In genomic region chr1:24550560-24551280, GRCm38 (mm10) we compare ENCODE assay signal across 17 mouse cellular contexts. TPM values are rescaled to one million over a fixed set of nuclear protein-coding genes. Genes with fewer than 3 reads are reported as not detected.
DNase-seq lines count a peak whose midpoint lies in the region; ATAC-seq and TF ChIP-seq lines count a peak whose summit lies in the region.
"Had no signal": no experiment of that assay in that cellular context is flagged by ENCODE, and none has a peak within 500 bp of the region (broad histone marks: within the 10 kb centered on the region; RNA-seq: fewer than 3 reads in every experiment).

No protein-coding gene starts in this region.

- TF ChIP-seq EP300 in stomach, postnatal 0 days (optimal IDR thresholded peaks at IDR 0.05) = no peak

- H3K4me2 ChIP-seq in lung, embryonic 15.5 days = 0 out of 2 replicates have a peak overlapping the region, but pooled peaks have one; percentile 27
- H3K4me2 ChIP-seq in embryonic facial prominence, embryonic 13.5 days = peak overlapping the region; percentile 30; the same call in 1 of the 2 replicates
- no peak overlapping the region for H3K4me2 ChIP-seq in stomach, postnatal 0 days (replicated peaks; ENCODE audit: low read depth)
- H3K4me2 ChIP-seq: liver, embryonic 13.5 days; midbrain, embryonic 13.5 days had no signal

- TF ChIP-seq CTCF in stomach, postnatal 0 days (IDR thresholded peaks at IDR 0.05; ENCODE audit: low read depth) = no peak
- no peak for TF ChIP-seq CTCF in thymus, adult 2 months (IDR thresholded peaks at IDR 0.05; ENCODE audit: borderline replicate concordance, control insufficient read depth, extremely low read depth, insufficient read depth, low read length, poor library complexity)

- WGBS in lung, embryonic 15.5 days = 70% methylated on average over 18 of the region's 18 CpGs
- WGBS in embryonic facial prominence, embryonic 13.5 days = 83% methylated on average over 18 of the region's 18 CpGs
- WGBS in stomach, postnatal 0 days = 70% methylated on average over 18 of the region's 18 CpGs
- 90% methylated on average over 18 of the region's 18 CpGs for WGBS in thymus, adult 2 months

- no peak overlapping the region for H3K4me3 ChIP-seq in lung, embryonic 15.5 days
- no peak overlapping the region for H3K4me3 ChIP-seq in embryonic facial prominence, embryonic 13.5 days
- no peak overlapping the region for H3K4me3 ChIP-seq in stomach, postnatal 0 days (ENCODE audit: low read depth, low read length)
- H3K4me3 ChIP-seq in thymus, adult 2 months (ENCODE audit: control insufficient read depth, insufficient read depth, low read length) = no peak overlapping the region
- H3K4me3 ChIP-seq: erythroblast, embryonic 14.5 days; liver, embryonic 13.5 days; midbrain, embryonic 13.5 days had no signal

- ATAC-seq in lung, embryonic 15.5 days (ENCODE audit: borderline replicate concordance, extremely low read depth, low FRiP score, low TSS enrichment) = no peak
- ATAC-seq in embryonic facial prominence, embryonic 13.5 days (ENCODE audit: insufficient number of reproducible peaks, insufficient read depth, low FRiP score, low TSS enrichment, low read depth) = no peak
- no peak for ATAC-seq in stomach, postnatal 0 days (ENCODE audit: low FRiP score, low TSS enrichment)
- ATAC-seq: forebrain, postnatal 0 days; hindbrain, embryonic 16.5 days; midbrain, embryonic 13.5 days; Patski had no signal

- H3K27ac ChIP-seq in lung, embryonic 15.5 days = no peak overlapping the region
- H3K27ac ChIP-seq in embryonic facial prominence, embryonic 13.5 days = no peak overlapping the region
- peak overlapping the region; percentile 40; the same call in 1 of the 2 replicates for H3K27ac ChIP-seq in stomach, postnatal 0 days (replicated peaks)
- H3K27ac ChIP-seq in thymus, adult 2 months (ENCODE audit: control insufficient read depth, insufficient read depth, low read length) = no peak overlapping the region
- H3K27ac ChIP-seq: liver, embryonic 13.5 days; midbrain, embryonic 13.5 days had no signal

- H3K9ac ChIP-seq in lung, embryonic 15.5 days = no peak overlapping the region
- H3K9ac ChIP-seq in embryonic facial prominence, embryonic 13.5 days = no peak overlapping the region
- no peak overlapping the region for H3K9ac ChIP-seq in stomach, postnatal 0 days (ENCODE audit: low read length)
- H3K9ac ChIP-seq: forebrain, postnatal 0 days; liver, embryonic 13.5 days; midbrain, embryonic 13.5 days had no signal

- no peaks in the 10 kb centered on the region for H3K36me3 ChIP-seq in lung, embryonic 15.5 days
- H3K36me3 ChIP-seq in embryonic facial prominence, embryonic 13.5 days = no peaks in the 10 kb centered on the region
- no peaks in the 10 kb centered on the region for H3K36me3 ChIP-seq in stomach, postnatal 0 days (ENCODE audit: control insufficient read depth, insufficient read depth, low read length)
- H3K36me3 ChIP-seq in thymus, adult 2 months (ENCODE audit: control insufficient read depth, insufficient read depth, low read length) = no peaks in the 10 kb centered on the region
- H3K36me3 ChIP-seq: liver, embryonic 13.5 days; midbrain, embryonic 13.5 days had no signal

- no peaks in the 10 kb centered on the region for H3K27me3 ChIP-seq in lung, embryonic 15.5 days
- no peaks in the 10 kb centered on the region for H3K27me3 ChIP-seq in embryonic facial prominence, embryonic 13.5 days
- no peaks in the 10 kb centered on the region for H3K27me3 ChIP-seq in stomach, postnatal 0 days (ENCODE audit: control insufficient read depth, insufficient read depth, low read length)
- no peaks in the 10 kb centered on the region for H3K27me3 ChIP-seq in thymus, adult 2 months (ENCODE audit: control insufficient read depth, insufficient read depth, low read length)
- H3K27me3 ChIP-seq: liver, embryonic 13.5 days; midbrain, embryonic 13.5 days; Patski had no signal

- no peaks in the 10 kb centered on the region for H3K9me3 ChIP-seq in lung, embryonic 15.5 days
- no peaks in the 10 kb centered on the region for H3K9me3 ChIP-seq in embryonic facial prominence, embryonic 13.5 days
- no peaks in the 10 kb centered on the region for H3K9me3 ChIP-seq in stomach, postnatal 0 days (ENCODE audit: control insufficient read depth, low read length)
- H3K9me3 ChIP-seq: liver, embryonic 13.5 days; midbrain, embryonic 13.5 days had no signal

- TF ChIP-seq POLR2A in thymus, adult 2 months (IDR thresholded peaks at IDR 0.05; ENCODE audit: control insufficient read depth, extremely low read depth, insufficient read depth, low read length, poor library complexity) = no peak

- peaks cover 5% of the 10 kb centered on the region; the same call in 1 of the 2 replicates for H3K4me1 ChIP-seq in lung, embryonic 15.5 days
- H3K4me1 ChIP-seq in embryonic facial prominence, embryonic 13.5 days = peaks cover 4% of the 10 kb centered on the region
- no peaks in the 10 kb centered on the region for H3K4me1 ChIP-seq in stomach, postnatal 0 days (replicated peaks; ENCODE audit: control insufficient read depth, insufficient read depth)
- no peaks in the 10 kb centered on the region for H3K4me1 ChIP-seq in thymus, adult 2 months (replicated peaks; ENCODE audit: control insufficient read depth, insufficient read depth, low read length)
- H3K4me1 ChIP-seq: liver, embryonic 13.5 days; midbrain, embryonic 13.5 days had no signal

- peak; percentile 23 for DNase-seq in adrenal gland, adult 2 months
- no peak for DNase-seq in adrenal gland, postnatal 10 days
- DNase-seq in lung, postnatal 10 days = no peak
- no peak for DNase-seq in stomach, postnatal 0 days (ENCODE audit: low spot score)
- DNase-seq in thymus, adult 2 months = no peak
- DNase-seq in heart, adult 18-20 months = no peak
- DNase-seq: forebrain, postnatal 0 days; gastrocnemius, postnatal 25 days; kidney, adult 9 months; liver, embryonic 13.5 days; thymus, postnatal 4 days had no signal

RNA-seq across cellular contexts. Expression of gene Col19a1, which starts 36.6 kb away (rescaled TPM):
- total RNA-seq in adrenal gland, adult 2 months (2021) = under 1 TPM in 1 of 2 experiments, not detected in 1; 0.07 TPM
- polyA plus RNA-seq in adrenal gland, adult 2 months (2012; rRNA removed) = not detected in 2 replicates
- total RNA-seq in adrenal gland, postnatal 10 days (2021) = under 1 TPM; 0.18 to 0.33 TPM
- 0.09 and 0.12 TPM in 2 replicates for polyA plus RNA-seq in lung, embryonic 15.5 days (2015; fragmentation: Nextera tagmentation; extraction: Ambion mirVana)
- 1.8 and 2.4 TPM in 2 replicates for polyA plus RNA-seq in embryonic facial prominence, embryonic 13.5 days (2015; fragmentation: Nextera tagmentation; extraction: Ambion mirVana)
- 3.6 and 4.0 TPM in 2 replicates for polyA plus RNA-seq in stomach, postnatal 0 days (2015; fragmentation: Nextera tagmentation; extraction: Ambion mirVana)
- polyA plus RNA-seq in thymus, adult 2 months (2012; rRNA removed) = 0.10 and 0.11 TPM in 2 replicates
- under 1 TPM; 0.05 to 0.08 TPM for total RNA-seq in heart, adult 18-20 months (2021)
- polyA plus RNA-seq: erythroblast, embryonic 14.5 days; Patski had no signal
